Mouse (Mus musculus) embryo, embryonic 11 days (tissue): ENCODE measurements around the gene Gm17409.
A peak's percentile ranks its signal among the peaks of the same experiment; 100 is the strongest.

Experiments used
- DNase-seq: peaks from one replicate; pipeline ENCODE4 v3.0.0-alpha.2; 2015

The Gm17409 gene

GRCm38 (mm10) chr2:58485152-58485551 is 15.2 kb downstream of the Gm17409 start:
- DNase-seq = no peak

- no peak for DNase-seq
Measured at GRCm38 (mm10) chr2:58485683-58486082, 15.8 kb downstream of the Gm17409 start.

GRCm38 (mm10) chr2:58486441-58487278 is 16.7 kb downstream of the Gm17409 start:
- DNase-seq = peak; percentile 21

GRCm38 (mm10) chr2:58487279-58487560 is 17.3 kb downstream of the Gm17409 start:
- no peak for DNase-seq

- DNase-seq = no peak
Measured at GRCm38 (mm10) chr2:58488404-58488803, 18.5 kb downstream of the Gm17409 start.

- DNase-seq = no peak
Measured at GRCm38 (mm10) chr2:58489275-58489674, 19.4 kb downstream of the Gm17409 start.

GRCm38 (mm10) chr2:58493685-58494635 is 24.0 kb downstream of the Gm17409 start:
- DNase-seq = no peak

- DNase-seq = no peak
Measured at GRCm38 (mm10) chr2:58495271-58495670, 25.4 kb downstream of the Gm17409 start.

- peak; percentile 19 for DNase-seq
Measured at GRCm38 (mm10) chr2:58496647-58497410, 26.9 kb downstream of the Gm17409 start.

GRCm38 (mm10) chr2:58505306-58506090 is 35.6 kb downstream of the Gm17409 start:
- no peak for DNase-seq

GRCm38 (mm10) chr2:58510192-58510591 is 40.3 kb downstream of the Gm17409 start:
- DNase-seq = no peak

- no peak for DNase-seq
Measured at GRCm38 (mm10) chr2:58513212-58513611, 43.3 kb downstream of the Gm17409 start.

- DNase-seq = no peak
Measured at GRCm38 (mm10) chr2:58514489-58514888, 44.6 kb downstream of the Gm17409 start.

GRCm38 (mm10) chr2:58516000-58516399 is 46.1 kb downstream of the Gm17409 start:
- no peak for DNase-seq

- DNase-seq = no peak
Measured at GRCm38 (mm10) chr2:58516920-58517319, 47.0 kb downstream of the Gm17409 start.

GRCm38 (mm10) chr2:58518517-58518916 is 48.6 kb downstream of the Gm17409 start:
- DNase-seq = no peak
